In the genomic region with DNA sequence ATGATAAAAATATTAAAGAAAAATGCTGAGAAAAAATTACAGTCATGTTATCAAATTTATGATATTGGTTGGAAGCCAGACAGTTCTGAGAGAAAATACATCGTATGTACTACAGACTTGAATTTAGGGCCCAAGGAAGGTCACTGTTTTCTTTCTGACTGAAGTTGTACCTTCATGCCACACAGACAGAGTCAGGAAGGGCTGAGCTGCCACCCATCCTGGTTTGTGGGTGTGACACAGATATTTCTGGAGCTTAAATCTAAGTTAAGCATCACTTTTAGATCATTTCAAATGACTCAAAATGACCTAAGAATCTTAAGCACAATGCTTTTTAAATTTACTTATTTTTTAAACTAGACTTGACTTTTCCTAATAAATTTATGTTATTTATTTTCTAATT, we compare ENCODE assay signal across 20 mouse cellular contexts.
DNase-seq lines count a peak whose midpoint lies in the region; TF ChIP-seq lines count a peak whose summit lies in the region.
"Had no signal": no experiment of that assay in that cellular context is flagged by ENCODE, and none has a peak within 500 bp of the region (broad histone marks: within the 10 kb centered on the region; RNA-seq: fewer than 3 reads in every experiment).

No protein-coding gene starts in this region.

- peaks cover 2% of the 10 kb centered on the region; the same call in 1 of the 2 replicates for H3K4me1 ChIP-seq in heart, adult 2 months (ENCODE audit: control insufficient read depth, insufficient read depth, low read length)
- H3K4me1 ChIP-seq: embryonic facial prominence, embryonic 12.5 days; forebrain, embryonic 15.5 days had no signal

- 40% methylated on average over 1 of the region's 1 CpGs for WGBS in heart, adult 2 months

- H3K4me3 ChIP-seq in gastrocnemius, adult 2 months = no peak overlapping the region
- H3K4me3 ChIP-seq in heart, adult 2 months = no peak overlapping the region
- H3K4me3 ChIP-seq: embryonic facial prominence, embryonic 10.5 days; embryonic facial prominence, embryonic 12.5 days; forebrain, embryonic 13.5 days; forebrain, embryonic 15.5 days had no signal

- no peaks in the 10 kb centered on the region for H3K27me3 ChIP-seq in heart, adult 2 months (ENCODE audit: control insufficient read depth, insufficient read depth, low read length)
- H3K27me3 ChIP-seq: CH12.LX; embryonic facial prominence, embryonic 12.5 days; forebrain, embryonic 13.5 days; forebrain, embryonic 15.5 days had no signal

- H3K9ac ChIP-seq in heart, adult 2 months (ENCODE audit: low read depth, low read length) = no peak overlapping the region
- H3K9ac ChIP-seq: embryonic facial prominence, embryonic 12.5 days; forebrain, embryonic 13.5 days; forebrain, embryonic 15.5 days; forebrain, postnatal 0 days had no signal

- DNase-seq in gastrocnemius, adult 2 months = no peak
- DNase-seq in gastrocnemius, postnatal 36 days = no peak
- DNase-seq in heart, adult 2 months = no peak
- no peak for DNase-seq in heart, postnatal 14 days
- peak; percentile 2 to 52 for DNase-seq in kidney, postnatal 25 days
- no peak for DNase-seq in kidney, postnatal 4 days
- DNase-seq: adrenal gland, adult 2 months; adrenal gland, postnatal 25 days; B cell, adult 2 months; cerebellum, adult 11-12 months; cerebellum, adult 2 months; cerebellum, adult 9-10 months; cerebellum, postnatal 25 days; forebrain, postnatal 0 days had no signal

- peak overlapping the region; percentile 8; the same call in 1 of the 2 replicates for H3K27ac ChIP-seq in gastrocnemius, adult 2 months
- H3K27ac ChIP-seq in heart, adult 2 months = peak overlapping the region; percentile 22
- H3K27ac ChIP-seq: embryonic facial prominence, embryonic 10.5 days; embryonic facial prominence, embryonic 12.5 days; forebrain, embryonic 13.5 days; forebrain, embryonic 15.5 days had no signal

- intact Hi-C loops in gastrocnemius, adult 2 months (cut with DNase I) = no loop called here
- intact Hi-C loops in gastrocnemius, postnatal 36 days (cut with DNase I) = no loop called here
- intact Hi-C loops in heart, adult 2 months (cut with DNase I) = no loop called here
- intact Hi-C loops in heart, postnatal 14 days (cut with DNase I) = no loop called here

- no peaks in the 10 kb centered on the region; the same call in 1 of the 2 replicates for H3K36me3 ChIP-seq in heart, adult 2 months (ENCODE audit: control insufficient read depth, insufficient read depth, low read length)
- H3K36me3 ChIP-seq: embryonic facial prominence, embryonic 10.5 days; embryonic facial prominence, embryonic 12.5 days; forebrain, embryonic 15.5 days; G1E had no signal

- TF ChIP-seq EP300 in heart, adult 2 months (IDR thresholded peaks at IDR 0.05; ENCODE audit: insufficient read depth, low read depth, low read length) = no peak

- TF ChIP-seq POLR2A in heart, adult 2 months (IDR thresholded peaks at IDR 0.05; ENCODE audit: insufficient read depth, low read depth, low read length) = no peak

- TF ChIP-seq CTCF in gastrocnemius, adult 2 months (IDR thresholded peaks at IDR 0.05) = no peak
- TF ChIP-seq CTCF in heart, adult 2 months (IDR thresholded peaks at IDR 0.05) = no peak

- no peaks in the 10 kb centered on the region for H3K79me2 ChIP-seq in heart, adult 2 months (replicated peaks; ENCODE audit: control insufficient read depth, insufficient read depth, low read length)

Comparison
In these comparisons a context has a peak if more than half of its experiments do, and no peak if none do; other contexts are left out.
1. DNase-seq: peak in kidney, postnatal 25 days (2 of 2); none in gastrocnemius, adult 2 months (single experiment), gastrocnemius, postnatal 36 days (0 of 2), heart, adult 2 months (0 of 2), heart, postnatal 14 days (0 of 2) and kidney, postnatal 4 days (0 of 2).